ENCODE assay signal across 9 mouse cellular contexts in the genomic region with DNA sequence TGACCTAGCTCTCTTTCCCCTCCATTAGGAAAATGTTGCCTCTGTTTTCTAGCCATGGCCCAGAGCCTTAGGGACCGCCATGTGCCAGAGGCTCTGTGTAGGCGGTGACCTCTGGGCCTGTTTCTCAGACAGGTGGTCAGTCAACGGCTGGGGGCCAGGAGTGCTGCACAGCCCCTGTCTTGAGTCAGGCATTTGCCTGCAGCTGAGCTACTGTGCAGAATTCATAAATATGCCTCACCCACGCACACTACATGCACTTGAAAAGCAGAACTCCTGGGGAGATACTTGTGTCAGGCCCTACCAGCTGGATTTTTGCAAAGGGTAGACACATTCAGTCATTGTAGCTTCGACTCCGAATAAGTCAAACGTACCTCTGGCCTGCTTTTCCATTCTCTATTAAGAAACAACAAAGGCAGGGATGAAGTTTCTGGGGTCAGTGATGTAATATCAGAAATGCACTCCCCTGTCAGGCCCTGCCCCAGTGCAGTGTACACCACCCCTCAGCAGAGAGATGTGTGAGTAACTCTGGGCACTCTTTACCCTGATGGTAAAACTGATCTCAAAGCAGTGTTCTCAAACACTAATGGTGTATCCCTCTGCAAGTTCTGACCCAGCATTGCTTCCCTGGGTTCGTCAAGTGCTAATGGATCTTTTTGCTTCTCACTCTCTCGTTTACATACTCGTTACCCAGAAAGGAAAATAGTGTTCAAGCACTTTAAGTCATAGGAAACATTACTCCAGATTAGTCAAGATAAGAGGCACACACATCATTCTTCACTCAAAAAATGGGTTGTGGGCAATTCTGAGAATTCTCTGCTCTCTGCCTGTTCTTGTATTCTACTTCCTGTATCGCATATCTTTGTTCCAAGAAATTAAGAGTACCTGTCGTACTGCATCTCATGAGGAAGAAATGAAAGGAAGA.
DNase-seq lines count a peak whose midpoint lies in the region; ATAC-seq and TF ChIP-seq lines count a peak whose summit lies in the region.
"Had no signal": no experiment of that assay in that cellular context is flagged by ENCODE, and none has a peak within 500 bp of the region (broad histone marks: within the 10 kb centered on the region; RNA-seq: fewer than 3 reads in every experiment).

No protein-coding gene starts in this region.

- no peak overlapping the region for H3K9ac ChIP-seq in kidney, postnatal 0 days (ENCODE audit: low read depth, low read length)
- H3K9ac ChIP-seq in limb, embryonic 15.5 days: no peak overlapping the region
- no peak overlapping the region for H3K9ac ChIP-seq in forebrain, embryonic 15.5 days (replicated peaks)
- H3K9ac ChIP-seq: neural tube, embryonic 13.5 days had no signal

- DNase-seq in kidney, postnatal 0 days (ENCODE audit: low spot score): peak; percentile 33
- DNase-seq in kidney, adult 18-20 months: no peak
- peak; percentile 45 for DNase-seq in Muller cell, postnatal 12 days (ENCODE audit: inconsistent ontology term)
- peak; percentile 37 for DNase-seq in gastrocnemius, postnatal 10 days
- DNase-seq in testis, postnatal 14 days (ENCODE audit: low spot score): no peak
- no peak for DNase-seq in layer of hippocampus, postnatal 36 days

- TF ChIP-seq CTCF in kidney, postnatal 0 days (IDR thresholded peaks at IDR 0.05; ENCODE audit: low read depth): no peak

- H3K4me3 ChIP-seq in kidney, postnatal 0 days (replicated peaks; ENCODE audit: low read depth, low read length): peak overlapping the region; percentile 3; the same call in 1 of the 2 replicates
- no peak overlapping the region for H3K4me3 ChIP-seq in limb, embryonic 15.5 days
- H3K4me3 ChIP-seq in forebrain, embryonic 15.5 days: no peak overlapping the region
- H3K4me3 ChIP-seq: neural tube, embryonic 13.5 days had no signal

- no peaks in the 10 kb centered on the region for H3K27me3 ChIP-seq in kidney, postnatal 0 days (ENCODE audit: insufficient read depth, low read length)
- no peaks in the 10 kb centered on the region for H3K27me3 ChIP-seq in limb, embryonic 15.5 days
- H3K27me3 ChIP-seq in forebrain, embryonic 15.5 days: no peaks in the 10 kb centered on the region
- H3K27me3 ChIP-seq: neural tube, embryonic 13.5 days had no signal

- H3K9me3 ChIP-seq in kidney, postnatal 0 days (replicated peaks; ENCODE audit: low read length): no peaks in the 10 kb centered on the region
- no peaks in the 10 kb centered on the region for H3K9me3 ChIP-seq in limb, embryonic 15.5 days
- no peaks in the 10 kb centered on the region for H3K9me3 ChIP-seq in forebrain, embryonic 15.5 days
- H3K9me3 ChIP-seq: neural tube, embryonic 13.5 days had no signal

- peaks cover 5% of the 10 kb centered on the region for H3K4me1 ChIP-seq in kidney, postnatal 0 days (replicated peaks; ENCODE audit: insufficient read depth, low read length)
- peaks cover 20% of the 10 kb centered on the region for H3K4me1 ChIP-seq in limb, embryonic 15.5 days
- H3K4me1 ChIP-seq in forebrain, embryonic 15.5 days: peaks cover 9% of the 10 kb centered on the region

- H3K4me2 ChIP-seq in kidney, postnatal 0 days (ENCODE audit: low read length): peak overlapping the region; percentile 46
- no peak overlapping the region for H3K4me2 ChIP-seq in limb, embryonic 15.5 days
- H3K4me2 ChIP-seq in forebrain, embryonic 15.5 days (replicated peaks): no peak overlapping the region
- H3K4me2 ChIP-seq: neural tube, embryonic 13.5 days had no signal

- no peaks in the 10 kb centered on the region for H3K36me3 ChIP-seq in kidney, postnatal 0 days (ENCODE audit: insufficient read depth, low read length)
- peaks cover under 1% of the 10 kb centered on the region; the same call in 1 of the 2 replicates for H3K36me3 ChIP-seq in limb, embryonic 15.5 days
- H3K36me3 ChIP-seq in forebrain, embryonic 15.5 days: no peaks in the 10 kb centered on the region
- H3K36me3 ChIP-seq: neural tube, embryonic 13.5 days had no signal

- WGBS in kidney, postnatal 0 days: 44% methylated on average over 12 of the region's 12 CpGs
- 69% methylated on average over 12 of the region's 12 CpGs for WGBS in limb, embryonic 15.5 days
- 67% methylated on average over 12 of the region's 12 CpGs for WGBS in forebrain, embryonic 15.5 days

- H3K27ac ChIP-seq in kidney, postnatal 0 days: peak overlapping the region; percentile 65; the same call in 1 of the 2 replicates
- peak overlapping the region; percentile 28; the same call in 1 of the 2 replicates for H3K27ac ChIP-seq in limb, embryonic 15.5 days
- no peak overlapping the region for H3K27ac ChIP-seq in forebrain, embryonic 15.5 days (replicated peaks)
- H3K27ac ChIP-seq: neural tube, embryonic 13.5 days had no signal

- 0 out of 2 replicates have a peak, but pooled peaks have one; percentile 9 for ATAC-seq in kidney, postnatal 0 days (replicated peaks; ENCODE audit: low FRiP score, low read depth)
- no peak for ATAC-seq in limb, embryonic 15.5 days (ENCODE audit: insufficient number of reproducible peaks, low FRiP score, low TSS enrichment, low read depth)
- ATAC-seq in forebrain, embryonic 15.5 days (replicated peaks): no peak

Comparison
In these comparisons a context has a peak if more than half of its experiments do, and no peak if none do; other contexts are left out.
1. DNase-seq: peak in kidney, postnatal 0 days (single experiment), Muller cell, postnatal 12 days (single experiment) and gastrocnemius, postnatal 10 days (single experiment); none in kidney, adult 18-20 months (single experiment), testis, postnatal 14 days (single experiment) and layer of hippocampus, postnatal 36 days (0 of 2).